Mouse (Mus musculus): Measurements from ENCODE around the gene Prelid3b. TPM values are rescaled to one million over a fixed set of nuclear protein-coding genes. Genes with fewer than 3 reads are reported as not detected.

The Prelid3b gene
- polyA plus RNA-seq, 1 experiment from 2014 or later = 117 TPM

- 39% methylated on average over 5 of the region's 5 CpGs for WGBS
- H3K27me3 ChIP-seq (ENCODE audit: control insufficient read depth, insufficient read depth, low read depth, low read length) = no peaks in the 10 kb centered on the region
- H3K9me3 ChIP-seq (ENCODE audit: control insufficient read depth, low read length) = 0 out of 2 replicates have a peak, but pooled peaks cover 3% of the 10 kb centered on the region
- no peaks in the 10 kb centered on the region for H3K36me3 ChIP-seq (ENCODE audit: control insufficient read depth, insufficient read depth, low read length)
- H3K27ac ChIP-seq (ENCODE audit: low read length) = no peak overlapping the region
- no peak overlapping the region for H3K9ac ChIP-seq (ENCODE audit: low read length)
- no peak overlapping the region for H3K4me2 ChIP-seq (ENCODE audit: low read depth, low read length)
- H3K4me1 ChIP-seq (replicated peaks; ENCODE audit: control insufficient read depth, insufficient read depth, low read length) = peaks cover 3% of the 10 kb centered on the region; the same call in 1 of the 2 replicates
- ATAC-seq (ENCODE audit: low read depth) = no peak
- no peak overlapping the region for H3K4me3 ChIP-seq (ENCODE audit: low read length)
Measured at GRCm38 (mm10) chr2:174502321-174502720, 29.4 kb upstream of the Prelid3b start.

- no peak overlapping the region for H3K27ac ChIP-seq (ENCODE audit: low read length)
- no peaks in the 10 kb centered on the region for H3K27me3 ChIP-seq (ENCODE audit: control insufficient read depth, insufficient read depth, low read depth, low read length)
- peaks cover 3% of the 10 kb centered on the region; the same call in 1 of the 2 replicates for H3K4me1 ChIP-seq (replicated peaks; ENCODE audit: control insufficient read depth, insufficient read depth, low read length)
- H3K36me3 ChIP-seq (ENCODE audit: control insufficient read depth, insufficient read depth, low read length) = no peaks in the 10 kb centered on the region
- ATAC-seq (ENCODE audit: low read depth) = no peak
- WGBS = 84% methylated on average over 8 of the region's 8 CpGs
- H3K9me3 ChIP-seq (ENCODE audit: control insufficient read depth, low read length) = 0 out of 2 replicates have a peak, but pooled peaks cover under 1% of the 10 kb centered on the region
- no peak overlapping the region for H3K4me2 ChIP-seq (ENCODE audit: low read depth, low read length)
- no peak overlapping the region for H3K4me3 ChIP-seq (ENCODE audit: low read length)
- no peak overlapping the region for H3K9ac ChIP-seq (ENCODE audit: low read length)
Measured at GRCm38 (mm10) chr2:174501517-174501916, 28.6 kb upstream of the Prelid3b start.

DNA sequence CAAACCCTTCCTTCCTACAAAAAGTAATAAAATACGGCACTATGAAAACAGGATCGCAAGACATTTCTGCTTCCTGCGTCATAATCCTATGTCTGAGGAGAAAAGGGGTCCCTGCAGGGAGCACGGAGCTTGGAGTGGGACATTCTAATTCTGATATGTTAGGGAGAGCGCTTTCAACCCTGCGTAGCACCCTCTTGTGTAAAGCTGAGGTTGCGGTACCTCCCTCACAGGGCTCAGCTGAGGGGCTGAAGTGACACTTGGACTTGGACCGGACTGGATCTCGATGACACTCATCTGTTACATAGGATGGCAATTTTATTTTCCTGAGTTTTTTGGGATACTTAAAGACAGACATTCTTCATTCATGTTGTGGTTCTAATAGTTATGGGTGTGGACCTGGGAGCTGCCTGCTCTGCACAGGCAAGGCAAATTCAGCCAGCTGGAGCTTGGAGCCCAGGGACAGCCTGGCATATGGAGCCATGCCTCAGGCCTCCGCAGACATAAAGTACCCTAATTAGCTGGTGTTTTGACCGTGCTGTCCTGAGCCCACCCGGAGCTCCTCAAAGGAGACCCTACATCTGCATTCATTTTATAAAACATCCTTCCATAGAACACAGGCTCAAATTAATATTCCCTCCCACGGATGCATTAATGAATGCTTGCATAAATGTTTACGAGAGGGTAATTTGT, 28.1 kb upstream of the Prelid3b start:
- Histone ChIP-seq H3K4me1 (replicated peaks; ENCODE audit: control insufficient read depth, insufficient read depth, low read length) (peaks cover 3% of the 10 kb centered on the region; the same call in 1 of the 2 replicates), H3K9ac (ENCODE audit: low read length) (no peak overlapping the region), H3K36me3 (ENCODE audit: control insufficient read depth, insufficient read depth, low read length) (no peaks in the 10 kb centered on the region), H3K27me3 (ENCODE audit: control insufficient read depth, insufficient read depth, low read depth, low read length) (no peaks in the 10 kb centered on the region), H3K27ac (ENCODE audit: low read length) (no peak overlapping the region), H3K4me2 (ENCODE audit: low read depth, low read length) (no peak overlapping the region), H3K9me3 (ENCODE audit: control insufficient read depth, low read length) (no peaks in the 10 kb centered on the region), H3K4me3 (ENCODE audit: low read length) (no peak overlapping the region)
- ATAC-seq (ENCODE audit: low read depth) = no peak
- WGBS = 85% methylated on average over 14 of the region's 14 CpGs

DNA sequence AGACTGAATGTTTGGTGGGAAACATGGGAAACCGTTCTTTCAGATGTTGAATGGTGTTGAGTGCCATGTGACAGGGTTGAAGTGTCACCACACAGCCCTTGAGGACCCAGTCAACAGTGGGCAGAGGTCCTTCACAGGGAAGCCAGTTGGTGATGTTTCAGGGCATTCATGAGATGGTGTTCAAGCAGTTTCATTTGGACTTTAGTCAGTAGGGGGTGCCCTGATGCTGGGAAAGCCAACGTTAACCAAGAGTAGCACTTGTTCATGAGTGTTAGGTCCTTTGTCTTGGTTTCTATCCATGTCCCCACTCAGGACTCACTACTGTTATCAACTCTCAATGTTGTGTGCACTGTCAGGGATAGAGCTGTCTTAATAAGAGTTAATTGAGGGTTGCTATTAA, 20.0 kb upstream of the Prelid3b start:
- Histone ChIP-seq H3K4me3 (ENCODE audit: low read length) (no peak overlapping the region), H3K4me1 (replicated peaks; ENCODE audit: control insufficient read depth, insufficient read depth, low read length) (no peaks in the 10 kb centered on the region), H3K27me3 (ENCODE audit: control insufficient read depth, insufficient read depth, low read depth, low read length) (no peaks in the 10 kb centered on the region), H3K9ac (ENCODE audit: low read length) (no peak overlapping the region), H3K9me3 (ENCODE audit: control insufficient read depth, low read length) (no peaks in the 10 kb centered on the region), H3K4me2 (ENCODE audit: low read depth, low read length) (no peak overlapping the region), H3K36me3 (ENCODE audit: control insufficient read depth, insufficient read depth, low read length) (no peaks in the 10 kb centered on the region), H3K27ac (ENCODE audit: low read length) (no peak overlapping the region)
- WGBS = 51% methylated on average over 2 of the region's 2 CpGs
- ATAC-seq (ENCODE audit: low read depth) = no peak

DNA sequence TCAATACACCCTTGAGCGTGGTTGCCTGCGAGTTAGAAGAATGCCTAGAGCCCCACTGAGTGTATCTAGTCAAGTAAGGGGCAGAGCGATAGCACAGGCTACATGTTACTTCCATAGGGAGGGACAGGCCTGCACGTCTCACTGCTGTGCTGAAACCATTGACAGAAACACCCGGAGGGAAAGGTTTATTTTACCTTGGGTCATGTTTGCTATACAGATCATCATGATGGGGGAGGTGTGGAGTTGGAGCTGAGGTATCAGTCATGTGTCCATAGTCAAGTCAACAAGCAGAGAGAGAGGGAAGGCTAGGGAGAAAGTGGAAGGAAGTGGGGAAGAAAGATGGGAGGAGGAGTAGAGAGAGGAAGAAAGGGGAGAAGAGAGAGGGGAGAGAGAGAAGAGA, 14.1 kb upstream of the Prelid3b start:
- Histone ChIP-seq H3K4me2 (ENCODE audit: low read depth, low read length) (no peak overlapping the region), H3K9ac (ENCODE audit: low read length) (no peak overlapping the region), H3K4me3 (ENCODE audit: low read length) (no peak overlapping the region), H3K27ac (ENCODE audit: low read length) (no peak overlapping the region), H3K9me3 (ENCODE audit: control insufficient read depth, low read length) (no peaks in the 10 kb centered on the region), H3K36me3 (ENCODE audit: control insufficient read depth, insufficient read depth, low read length) (no peaks in the 10 kb centered on the region), H3K4me1 (replicated peaks; ENCODE audit: control insufficient read depth, insufficient read depth, low read length) (no peaks in the 10 kb centered on the region), H3K27me3 (ENCODE audit: control insufficient read depth, insufficient read depth, low read depth, low read length) (no peaks in the 10 kb centered on the region)
- ATAC-seq (ENCODE audit: low read depth) = no peak
- 60% methylated on average over 5 of the region's 5 CpGs for WGBS

GRCm38 (mm10) chr2:174478746-174479145, 5.9 kb upstream of the Prelid3b start:
- no peaks in the 10 kb centered on the region for H3K36me3 ChIP-seq (ENCODE audit: control insufficient read depth, insufficient read depth, low read length)
- H3K9ac ChIP-seq (ENCODE audit: low read length) = no peak overlapping the region
- no peaks in the 10 kb centered on the region for H3K9me3 ChIP-seq (ENCODE audit: control insufficient read depth, low read length)
- no peak overlapping the region for H3K4me3 ChIP-seq (ENCODE audit: low read length)
- no peaks in the 10 kb centered on the region for H3K27me3 ChIP-seq (ENCODE audit: control insufficient read depth, insufficient read depth, low read depth, low read length)
- peak overlapping the region; percentile 56; the same call in 1 of the 2 replicates for H3K27ac ChIP-seq (ENCODE audit: low read length)
- ATAC-seq (ENCODE audit: low read depth) = no peak
- WGBS = 60% methylated on average over 5 of the region's 5 CpGs
- no peak overlapping the region for H3K4me2 ChIP-seq (ENCODE audit: low read depth, low read length)
- peaks cover 4% of the 10 kb centered on the region; the same call in 1 of the 2 replicates for H3K4me1 ChIP-seq (replicated peaks; ENCODE audit: control insufficient read depth, insufficient read depth, low read length)

- Histone ChIP-seq H3K36me3 (ENCODE audit: control insufficient read depth, insufficient read depth, low read length) (no peaks in the 10 kb centered on the region), H3K27ac (ENCODE audit: low read length) (peak overlapping the region; percentile 56), H3K9me3 (ENCODE audit: control insufficient read depth, low read length) (no peaks in the 10 kb centered on the region), H3K9ac (ENCODE audit: low read length) (no peak overlapping the region), H3K4me2 (ENCODE audit: low read depth, low read length) (no peak overlapping the region), H3K27me3 (ENCODE audit: control insufficient read depth, insufficient read depth, low read depth, low read length) (no peaks in the 10 kb centered on the region), H3K4me1 (replicated peaks; ENCODE audit: control insufficient read depth, insufficient read depth, low read length) (peaks cover 8% of the 10 kb centered on the region; the same call in 1 of the 2 replicates), H3K4me3 (ENCODE audit: low read length) (no peak overlapping the region)
- 43% methylated on average over 3 of the region's 3 CpGs for WGBS
- ATAC-seq (ENCODE audit: low read depth) = no peak
Measured at GRCm38 (mm10) chr2:174477543-174478319, 4.8 kb upstream of the Prelid3b start.

- no peaks in the 10 kb centered on the region for H3K9me3 ChIP-seq (ENCODE audit: control insufficient read depth, low read length)
- H3K9ac ChIP-seq (ENCODE audit: low read length) = peak overlapping the region; percentile 74
- peaks cover 7% of the 10 kb centered on the region for H3K36me3 ChIP-seq (ENCODE audit: control insufficient read depth, insufficient read depth, low read length)
- 62% methylated on average over 5 of the region's 5 CpGs for WGBS
- H3K4me2 ChIP-seq (ENCODE audit: low read depth, low read length) = peak overlapping the region; percentile 81
- no peaks in the 10 kb centered on the region for H3K27me3 ChIP-seq (ENCODE audit: control insufficient read depth, insufficient read depth, low read depth, low read length)
- H3K4me3 ChIP-seq (ENCODE audit: low read length) = peak overlapping the region; percentile 88
- peaks cover 18% of the 10 kb centered on the region for H3K4me1 ChIP-seq (replicated peaks; ENCODE audit: control insufficient read depth, insufficient read depth, low read length)
- H3K27ac ChIP-seq (ENCODE audit: low read length) = peak overlapping the region; percentile 81
- no peak for ATAC-seq (ENCODE audit: low read depth)
Measured at GRCm38 (mm10) chr2:174473550-174473927, 658 bp upstream of the Prelid3b start.

DNA sequence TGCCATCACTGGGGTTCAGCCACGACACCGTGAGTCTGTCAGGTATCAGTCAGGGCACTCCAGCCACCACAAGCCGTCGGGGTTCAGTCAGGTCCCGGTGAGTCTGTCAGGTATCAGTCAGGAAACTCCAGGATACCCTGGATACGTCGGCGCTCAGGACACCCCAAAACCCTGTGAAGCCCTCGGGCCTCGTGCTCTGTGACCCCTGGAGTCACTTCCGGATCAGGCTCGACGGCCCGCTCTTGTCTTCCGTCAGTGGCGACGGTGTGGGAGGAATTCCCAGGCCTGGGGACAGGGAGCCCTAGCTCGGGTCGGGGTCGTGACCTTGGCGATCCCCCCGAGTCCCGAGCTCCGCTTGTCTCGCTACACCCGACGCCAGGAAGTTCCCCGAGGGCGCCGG, 474 bp downstream of the Prelid3b start:
- Histone ChIP-seq H3K4me2 (ENCODE audit: low read depth, low read length) (peak overlapping the region; percentile 87), H3K4me1 (replicated peaks; ENCODE audit: control insufficient read depth, insufficient read depth, low read length) (peaks cover 17% of the 10 kb centered on the region), H3K4me3 (ENCODE audit: low read length) (peak overlapping the region; percentile 88), H3K9me3 (ENCODE audit: control insufficient read depth, low read length) (no peaks in the 10 kb centered on the region), H3K27ac (ENCODE audit: low read length) (peak overlapping the region; percentile 81), H3K36me3 (ENCODE audit: control insufficient read depth, insufficient read depth, low read length) (peaks cover 11% of the 10 kb centered on the region), H3K9ac (ENCODE audit: low read length) (peak overlapping the region; percentile 92), H3K27me3 (ENCODE audit: control insufficient read depth, insufficient read depth, low read depth, low read length) (no peaks in the 10 kb centered on the region)
- peak; percentile 15; the same call in 1 of the 2 replicates for ATAC-seq (ENCODE audit: low read depth)
- WGBS = 7% methylated on average over 30 of the region's 30 CpGs

All from lung, embryonic 16.5 days (tissue).